Mouse (Mus musculus) C2C12 (cell line): ENCODE results near the gene Ryr3. TPM values are rescaled to one million over a fixed set of nuclear protein-coding genes. Genes with fewer than 3 reads are reported as not detected.

Experiments used
- H3K27me3 ChIP-seq: one replicate; pipeline ENCODE4 v1.6.1; 2011; ENCODE audit not compliant: control insufficient read depth, insufficient read depth, insufficient read length
- H3K36me3 ChIP-seq: one replicate; pipeline ENCODE4 v1.6.1; 2011; ENCODE audit not compliant: control insufficient read depth, insufficient read depth
- H3K4me3 ChIP-seq: one replicate; pipeline ENCODE4 v1.5.1; 2011; ENCODE audit warnings: mild to moderate bottlenecking, control low read depth; ENCODE audit not compliant: poor library complexity, insufficient read depth, severe bottlenecking
- H3K79me2 ChIP-seq: one replicate; pipeline ENCODE4 v1.6.1; 2011; ENCODE audit not compliant: control insufficient read depth, insufficient read depth
- H3K79me3 ChIP-seq: one replicate; pipeline ENCODE4 v1.6.1; 2011; ENCODE audit warnings: low read depth, control low read depth
- H3ac ChIP-seq: one replicate; pipeline ENCODE3; 2011; ENCODE audit warnings: low read depth; ENCODE audit not compliant: control insufficient read depth, insufficient read length
- CEBPB ChIP-seq: IDR thresholded peaks from one replicate; pipeline ENCODE4 v1.6.1; 2011; ENCODE audit warnings: low read depth, mild to moderate bottlenecking, control low read depth, moderate library complexity
- CTCF ChIP-seq: IDR thresholded peaks from one replicate; pipeline ENCODE4 v1.5.1; 2011; ENCODE audit not compliant: control insufficient read depth, insufficient read depth, insufficient read length
- FOSL1 ChIP-seq: IDR thresholded peaks from one replicate; pipeline ENCODE4 v1.8.0; 2011; ENCODE audit warnings: mild to moderate bottlenecking, low read length; ENCODE audit not compliant: poor library complexity, insufficient read depth, severe bottlenecking
- MAX ChIP-seq: IDR thresholded peaks from one replicate; pipeline ENCODE4 v1.6.1; 2011; ENCODE audit warnings: mild to moderate bottlenecking, control low read depth
- MYOD1 ChIP-seq: IDR thresholded peaks from one replicate; pipeline ENCODE4 v1.6.1; 2011; ENCODE audit warnings: low read depth; ENCODE audit not compliant: control insufficient read depth, insufficient read length
- MYOG ChIP-seq: IDR thresholded peaks from one replicate; pipeline ENCODE4 v1.6.1; 2011; ENCODE audit not compliant: control insufficient read depth, insufficient read length; ENCODE audit errors: extremely low read depth
- USF1 ChIP-seq: IDR thresholded peaks from one replicate; pipeline ENCODE4 v1.6.1; 2011; ENCODE audit warnings: low read depth, mild to moderate bottlenecking, control low read depth, moderate library complexity
- polyA plus RNA-seq: library from polyadenylated mRNA; unstranded; fragments of >200 nt; fragmentation: generic; extraction: Trizol; gene quantifications from one replicate; pipeline ENCODE4 v1.2.1, GENCODE M21; 2012; ENCODE audit warnings: missing spikeins

Gene Ryr3
- polyA plus RNA-seq, 1 experiment = 1.6 TPM

- no peak for TF ChIP-seq MYOG
- TF ChIP-seq CEBPB = no peak
- TF ChIP-seq USF1 = no peak
- no peak for TF ChIP-seq FOSL1
- no peak for TF ChIP-seq CTCF
- TF ChIP-seq MYOD1 = no peak
- no peak for TF ChIP-seq MAX
- no peaks in the 10 kb centered on the region for H3K79me2 ChIP-seq
- H3K27me3 ChIP-seq = no peaks in the 10 kb centered on the region
- no peaks in the 10 kb centered on the region for H3K36me3 ChIP-seq
- no peak overlapping the region for H3K4me3 ChIP-seq
- H3K79me3 ChIP-seq = no peaks in the 10 kb centered on the region
- H3ac ChIP-seq = no peak overlapping the region
These were observed 197.0 kb downstream of the Ryr3 start for GRCm38 (mm10) chr2:113019896-113020295.

DNA sequence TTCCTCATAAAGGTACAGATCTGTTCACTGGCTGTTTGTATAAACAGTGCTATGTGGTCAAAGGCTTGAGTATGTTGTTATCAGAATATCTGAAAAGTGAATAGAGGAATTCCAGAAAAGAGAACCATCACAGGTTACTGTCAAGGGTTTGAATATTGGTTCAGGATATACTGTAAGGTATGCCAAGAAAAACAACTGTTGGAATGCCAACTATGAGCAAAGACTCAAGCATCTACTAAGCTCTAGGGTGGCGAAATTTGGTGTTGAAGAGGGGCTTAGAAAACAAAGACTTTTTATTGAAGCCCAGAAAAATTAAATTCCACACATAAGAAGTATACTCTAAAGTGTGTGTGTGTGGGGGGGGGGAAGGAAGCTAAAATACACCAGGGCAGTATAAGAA is 198.6 kb downstream of the Ryr3 start:
- H3K79me2 ChIP-seq = no peaks in the 10 kb centered on the region
- no peaks in the 10 kb centered on the region for H3K79me3 ChIP-seq
- no peak overlapping the region for H3ac ChIP-seq
- H3K4me3 ChIP-seq = no peak overlapping the region
- no peaks in the 10 kb centered on the region for H3K36me3 ChIP-seq
- no peak for TF ChIP-seq CEBPB
- no peak for TF ChIP-seq CTCF
- TF ChIP-seq USF1 = no peak
- TF ChIP-seq MYOG = no peak
- TF ChIP-seq MAX = no peak
- no peak for TF ChIP-seq FOSL1
- no peak for TF ChIP-seq MYOD1
- H3K27me3 ChIP-seq = no peaks in the 10 kb centered on the region

DNA sequence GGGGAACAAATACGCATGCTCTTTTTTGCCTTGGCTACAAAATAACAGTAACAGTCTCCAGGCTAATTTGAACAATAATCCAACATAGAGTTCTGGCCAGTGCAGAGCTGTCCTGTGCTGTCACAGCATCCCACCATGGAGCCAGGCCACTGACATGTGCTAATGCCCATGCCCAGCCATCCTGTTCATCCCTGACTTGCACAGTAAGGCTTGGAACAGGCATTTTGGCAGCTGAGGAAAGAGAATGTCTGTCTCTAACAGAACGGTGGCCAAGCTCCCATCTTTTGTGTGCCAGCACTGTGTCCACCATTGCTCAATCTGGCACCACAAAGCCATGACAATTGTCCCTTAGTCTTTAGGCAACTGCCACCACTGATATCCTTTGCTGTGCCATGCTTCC is 200.7 kb downstream of the Ryr3 start:
- H3K79me3 ChIP-seq = no peaks in the 10 kb centered on the region
- no peak overlapping the region for H3ac ChIP-seq
- no peak for TF ChIP-seq MYOD1
- no peak for TF ChIP-seq USF1
- no peak for TF ChIP-seq MAX
- TF ChIP-seq CTCF = no peak
- TF ChIP-seq MYOG = no peak
- TF ChIP-seq CEBPB = no peak
- TF ChIP-seq FOSL1 = no peak
- no peaks in the 10 kb centered on the region for H3K79me2 ChIP-seq
- H3K4me3 ChIP-seq = no peak overlapping the region
- no peaks in the 10 kb centered on the region for H3K27me3 ChIP-seq
- no peaks in the 10 kb centered on the region for H3K36me3 ChIP-seq

GRCm38 (mm10) chr2:113008961-113009740 is 207.7 kb downstream of the Ryr3 start:
- Histone ChIP-seq H3K27me3 (no peaks in the 10 kb centered on the region), H3K79me2 (no peaks in the 10 kb centered on the region), H3K36me3 (no peaks in the 10 kb centered on the region), H3ac (no peak overlapping the region), H3K79me3 (no peaks in the 10 kb centered on the region), H3K4me3 (no peak overlapping the region)
- TF ChIP-seq USF1 (no peak), MAX (no peak)

DNA sequence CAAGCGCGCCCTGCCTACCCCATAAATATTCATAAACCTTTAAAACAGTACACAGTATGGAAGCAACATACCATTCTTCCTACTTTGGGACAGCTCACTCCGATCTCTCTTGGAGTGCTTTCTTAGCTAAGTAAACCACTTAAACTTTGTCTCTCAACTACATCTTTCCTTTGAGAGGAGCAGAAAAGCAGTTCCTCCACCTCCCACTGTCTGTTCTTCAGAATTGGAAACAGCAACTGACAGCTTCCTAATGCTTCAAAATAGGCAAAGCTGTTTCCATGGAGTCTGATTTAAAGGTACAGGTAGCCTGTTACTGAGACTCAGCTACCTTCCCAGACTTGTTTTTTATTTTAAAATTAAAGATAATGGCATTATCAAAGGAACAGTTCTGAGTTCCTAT is 218.4 kb downstream of the Ryr3 start:
- TF ChIP-seq MAX (no peak), MYOD1 (no peak), FOSL1 (no peak), CEBPB (no peak), CTCF (no peak), USF1 (no peak), MYOG (no peak)
- no peaks in the 10 kb centered on the region for H3K79me2 ChIP-seq
- H3K4me3 ChIP-seq = no peak overlapping the region
- no peaks in the 10 kb centered on the region for H3K27me3 ChIP-seq
- H3ac ChIP-seq = no peak overlapping the region
- H3K79me3 ChIP-seq = no peaks in the 10 kb centered on the region
- no peaks in the 10 kb centered on the region for H3K36me3 ChIP-seq

GRCm38 (mm10) chr2:112982908-112983510 is 233.9 kb downstream of the Ryr3 start:
- Histone ChIP-seq H3ac (no peak overlapping the region), H3K36me3 (no peaks in the 10 kb centered on the region), H3K4me3 (no peak overlapping the region), H3K79me3 (no peaks in the 10 kb centered on the region), H3K27me3 (no peaks in the 10 kb centered on the region), H3K79me2 (no peaks in the 10 kb centered on the region)
- no peak for TF ChIP-seq MYOG
- TF ChIP-seq MAX = no peak
- no peak for TF ChIP-seq CTCF
- TF ChIP-seq FOSL1 = no peak
- no peak for TF ChIP-seq MYOD1
